Mouse (Mus musculus): Measurements from ENCODE around the gene Zfhx2. TPM values are rescaled to one million over a fixed set of nuclear protein-coding genes. Genes with fewer than 3 reads are reported as not detected.

Zfhx2 gene
- total and polyA plus RNA-seq, 2 experiments from 2014 or later, result 1.1 to 1.8 TPM

DNA sequence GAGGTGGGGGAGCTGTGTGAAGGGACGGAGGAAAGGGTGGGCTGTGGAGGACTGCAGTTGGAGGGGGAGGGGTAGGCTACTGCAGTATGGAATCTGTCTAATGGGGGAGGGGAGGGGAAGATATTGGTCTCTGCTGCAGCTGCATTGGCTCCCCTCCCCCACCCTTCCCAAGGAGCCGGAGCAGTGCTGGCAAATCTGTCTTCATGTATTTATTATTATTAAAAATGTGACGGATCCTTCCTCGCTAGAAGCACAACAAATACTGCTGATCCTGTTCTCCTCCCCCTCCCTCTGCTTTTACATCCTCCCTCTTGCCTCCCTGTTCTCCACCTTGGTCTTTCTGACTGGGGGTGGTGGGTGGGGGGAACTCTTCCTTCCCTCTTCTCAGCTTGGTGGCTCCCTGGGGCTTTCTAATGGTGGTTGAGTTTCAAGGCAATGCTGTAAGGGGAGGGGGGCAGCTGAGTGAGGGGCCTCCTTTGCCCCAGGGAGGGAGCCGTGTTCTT, 63.7 kb downstream of the Zfhx2 start:
- no peak overlapping the region for H3K9ac ChIP-seq (replicated peaks; ENCODE audit: low read depth, low read length)
- no peaks in the 10 kb centered on the region for H3K9me3 ChIP-seq (replicated peaks; ENCODE audit: control insufficient read depth, low read length)
- no peak overlapping the region for H3K4me2 ChIP-seq (ENCODE audit: low read depth, low read length)
- no peak for TF ChIP-seq CTCF (IDR thresholded peaks at IDR 0.05; ENCODE audit: low read depth)
- no peak for TF ChIP-seq EP300 (IDR thresholded peaks at IDR 0.05; ENCODE audit: low read depth)
- no peaks in the 10 kb centered on the region for H3K27me3 ChIP-seq (ENCODE audit: control insufficient read depth, insufficient read depth, low read length)
- H3K27ac ChIP-seq (ENCODE audit: low read depth), result no peak overlapping the region
- H3K4me3 ChIP-seq (ENCODE audit: low read depth, low read length), result no peak overlapping the region
- ATAC-seq (ENCODE audit: insufficient read depth, low read depth) (no peak), DNase-seq (ENCODE audit: low spot score) (no peak)
- H3K4me1 ChIP-seq (ENCODE audit: control insufficient read depth, insufficient read depth), result no peaks in the 10 kb centered on the region
- H3K36me3 ChIP-seq (replicated peaks; ENCODE audit: control insufficient read depth, insufficient read depth, low read length), result peaks cover 22% of the 10 kb centered on the region
- WGBS, result 17% methylated on average over 5 of the region's 5 CpGs

- no peaks in the 10 kb centered on the region for H3K4me1 ChIP-seq (ENCODE audit: control insufficient read depth, insufficient read depth)
- WGBS, result 14% methylated on average over 6 of the region's 6 CpGs
- no peaks in the 10 kb centered on the region for H3K9me3 ChIP-seq (replicated peaks; ENCODE audit: control insufficient read depth, low read length)
- no peak overlapping the region for H3K27ac ChIP-seq (ENCODE audit: low read depth)
- peaks cover 29% of the 10 kb centered on the region for H3K36me3 ChIP-seq (replicated peaks; ENCODE audit: control insufficient read depth, insufficient read depth, low read length)
- no peak overlapping the region for H3K9ac ChIP-seq (replicated peaks; ENCODE audit: low read depth, low read length)
- TF ChIP-seq CTCF (IDR thresholded peaks at IDR 0.05; ENCODE audit: low read depth) (peak; percentile 31), EP300 (IDR thresholded peaks at IDR 0.05; ENCODE audit: low read depth) (no peak)
- H3K27me3 ChIP-seq (ENCODE audit: control insufficient read depth, insufficient read depth, low read length), result no peaks in the 10 kb centered on the region
- no peak overlapping the region for H3K4me3 ChIP-seq (ENCODE audit: low read depth, low read length)
- ATAC-seq (ENCODE audit: insufficient read depth, low read depth) (no peak), DNase-seq (ENCODE audit: low spot score) (no peak)
- H3K4me2 ChIP-seq (ENCODE audit: low read depth, low read length), result no peak overlapping the region
Observed at GRCm38 (mm10) chr14:55027653-55028052, 64.5 kb downstream of the Zfhx2 start.

DNA sequence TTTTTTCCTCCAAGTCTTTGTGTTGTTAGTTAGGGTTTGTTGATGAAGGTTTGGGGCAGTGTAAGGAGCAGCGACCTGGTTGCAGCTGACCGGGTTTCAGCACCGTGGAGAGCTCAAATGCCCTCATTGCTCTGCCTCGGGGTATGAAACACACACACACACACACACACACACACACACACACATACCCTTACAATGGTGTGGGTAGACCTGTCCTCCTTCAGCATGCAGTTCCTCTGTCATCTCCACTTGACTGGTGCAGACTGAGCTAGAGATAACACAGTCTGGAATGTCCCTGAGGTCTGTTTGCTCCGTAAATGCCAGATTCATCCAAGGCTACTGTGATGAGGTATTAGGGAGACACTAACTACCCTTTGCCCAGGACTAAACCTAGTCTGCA, 64.9 kb downstream of the Zfhx2 start:
- Histone ChIP-seq H3K27ac (ENCODE audit: low read depth) (no peak overlapping the region), H3K9ac (replicated peaks; ENCODE audit: low read depth, low read length) (no peak overlapping the region), H3K36me3 (replicated peaks; ENCODE audit: control insufficient read depth, insufficient read depth, low read length) (peaks cover 33% of the 10 kb centered on the region), H3K4me2 (ENCODE audit: low read depth, low read length) (no peak overlapping the region), H3K4me1 (ENCODE audit: control insufficient read depth, insufficient read depth) (no peaks in the 10 kb centered on the region), H3K27me3 (ENCODE audit: control insufficient read depth, insufficient read depth, low read length) (no peaks in the 10 kb centered on the region), H3K4me3 (ENCODE audit: low read depth, low read length) (no peak overlapping the region), H3K9me3 (replicated peaks; ENCODE audit: control insufficient read depth, low read length) (no peaks in the 10 kb centered on the region)
- no peak for DNase-seq (ENCODE audit: low spot score)
- no peak for ATAC-seq (ENCODE audit: insufficient read depth, low read depth)
- TF ChIP-seq CTCF (IDR thresholded peaks at IDR 0.05; ENCODE audit: low read depth) (no peak), EP300 (IDR thresholded peaks at IDR 0.05; ENCODE audit: low read depth) (no peak)
- WGBS, result 7% methylated on average over 5 of the region's 5 CpGs

DNA sequence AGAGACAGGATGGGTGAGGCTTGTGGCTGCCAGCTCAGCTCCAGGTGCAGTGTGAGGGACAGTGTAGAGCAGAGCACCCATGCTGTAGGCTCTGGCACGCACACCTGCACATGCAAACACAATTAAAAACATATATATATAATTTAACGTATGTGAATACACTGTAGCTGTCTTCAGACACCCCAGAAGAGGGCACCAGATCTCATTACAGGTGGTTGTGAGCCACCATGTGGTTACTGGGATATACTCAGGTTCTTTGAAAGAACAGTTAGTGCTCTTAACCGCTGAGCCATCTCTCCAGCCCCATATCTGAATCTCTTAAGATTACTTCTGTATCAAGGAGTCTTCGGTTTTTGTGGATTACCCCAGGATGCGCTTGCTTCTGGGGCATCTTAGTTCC, 66.6 kb downstream of the Zfhx2 start:
- Histone ChIP-seq H3K9me3 (replicated peaks; ENCODE audit: control insufficient read depth, low read length) (no peaks in the 10 kb centered on the region), H3K4me1 (ENCODE audit: control insufficient read depth, insufficient read depth) (no peaks in the 10 kb centered on the region), H3K27me3 (ENCODE audit: control insufficient read depth, insufficient read depth, low read length) (no peaks in the 10 kb centered on the region), H3K36me3 (replicated peaks; ENCODE audit: control insufficient read depth, insufficient read depth, low read length) (peaks cover 51% of the 10 kb centered on the region), H3K4me3 (ENCODE audit: low read depth, low read length) (no peak overlapping the region), H3K9ac (replicated peaks; ENCODE audit: low read depth, low read length) (no peak overlapping the region), H3K4me2 (ENCODE audit: low read depth, low read length) (no peak overlapping the region), H3K27ac (ENCODE audit: low read depth) (no peak overlapping the region)
- TF ChIP-seq CTCF (IDR thresholded peaks at IDR 0.05; ENCODE audit: low read depth), result peak; percentile 14; the same call in 1 of the 2 replicates
- TF ChIP-seq EP300 (IDR thresholded peaks at IDR 0.05; ENCODE audit: low read depth), result no peak
- 82% methylated on average over 5 of the region's 5 CpGs for WGBS
- DNase-seq (ENCODE audit: low spot score), result no peak
- no peak for ATAC-seq (ENCODE audit: insufficient read depth, low read depth)

- Histone ChIP-seq H3K36me3 (replicated peaks; ENCODE audit: control insufficient read depth, insufficient read depth, low read length) (peaks cover 53% of the 10 kb centered on the region), H3K27me3 (ENCODE audit: control insufficient read depth, insufficient read depth, low read length) (no peaks in the 10 kb centered on the region), H3K4me3 (ENCODE audit: low read depth, low read length) (no peak overlapping the region), H3K4me2 (ENCODE audit: low read depth, low read length) (no peak overlapping the region), H3K4me1 (ENCODE audit: control insufficient read depth, insufficient read depth) (no peaks in the 10 kb centered on the region), H3K27ac (ENCODE audit: low read depth) (no peak overlapping the region), H3K9me3 (replicated peaks; ENCODE audit: control insufficient read depth, low read length) (no peaks in the 10 kb centered on the region), H3K9ac (replicated peaks; ENCODE audit: low read depth, low read length) (no peak overlapping the region)
- peak; percentile 69 for TF ChIP-seq CTCF (IDR thresholded peaks at IDR 0.05; ENCODE audit: low read depth)
- TF ChIP-seq EP300 (IDR thresholded peaks at IDR 0.05; ENCODE audit: low read depth), result no peak
- 63% methylated on average over 7 of the region's 7 CpGs for WGBS
- DNase-seq (ENCODE audit: low spot score), result no peak
- ATAC-seq (ENCODE audit: insufficient read depth, low read depth), result peak; percentile 61; the same call in 1 of the 2 replicates
Observed at GRCm38 (mm10) chr14:55024236-55024635, 67.9 kb downstream of the Zfhx2 start.

DNA sequence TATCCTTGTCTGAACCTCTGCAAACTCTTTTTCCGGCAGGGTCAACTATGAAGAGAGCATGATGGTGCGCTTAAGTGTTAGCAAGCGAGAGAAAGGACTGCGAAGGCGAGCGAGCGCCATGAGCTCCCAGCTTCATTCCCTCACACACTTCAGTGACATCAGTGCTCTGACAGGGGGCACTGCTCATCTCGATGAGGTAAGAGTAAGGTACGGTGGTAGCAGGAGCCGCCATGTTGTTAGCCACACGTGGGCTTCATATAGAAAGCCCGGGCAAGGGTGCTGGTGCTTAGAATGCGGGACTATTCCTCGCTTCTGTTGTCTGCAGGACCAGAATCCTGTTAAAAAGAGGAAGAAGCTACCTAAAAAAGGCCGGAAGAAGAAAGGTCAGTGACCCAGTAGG, 69.1 kb downstream of the Zfhx2 start:
- H3K4me3 ChIP-seq (ENCODE audit: low read depth, low read length), result no peak overlapping the region
- H3K4me1 ChIP-seq (ENCODE audit: control insufficient read depth, insufficient read depth), result no peaks in the 10 kb centered on the region
- peaks cover 59% of the 10 kb centered on the region for H3K36me3 ChIP-seq (replicated peaks; ENCODE audit: control insufficient read depth, insufficient read depth, low read length)
- H3K9ac ChIP-seq (replicated peaks; ENCODE audit: low read depth, low read length), result no peak overlapping the region
- DNase-seq (ENCODE audit: low spot score), result no peak
- H3K27me3 ChIP-seq (ENCODE audit: control insufficient read depth, insufficient read depth, low read length), result no peaks in the 10 kb centered on the region
- H3K4me2 ChIP-seq (ENCODE audit: low read depth, low read length), result no peak overlapping the region
- no peaks in the 10 kb centered on the region for H3K9me3 ChIP-seq (replicated peaks; ENCODE audit: control insufficient read depth, low read length)
- no peak overlapping the region for H3K27ac ChIP-seq (ENCODE audit: low read depth)
- 89% methylated on average over 15 of the region's 15 CpGs for WGBS
- ATAC-seq (ENCODE audit: insufficient read depth, low read depth), result no peak
- TF ChIP-seq CTCF (IDR thresholded peaks at IDR 0.05; ENCODE audit: low read depth) (no peak), EP300 (IDR thresholded peaks at IDR 0.05; ENCODE audit: low read depth) (no peak)

Data from heart, postnatal 0 days (tissue).